Mouse (Mus musculus) CH12.LX (cell line): ENCODE data around the gene Togaram2. TPM values are rescaled to one million over a fixed set of nuclear protein-coding genes. Genes with fewer than 3 reads are reported as not detected.

ENCODE experiments used
- DNase-seq: peaks from one replicate; pipeline ENCODE4 v3.0.0-alpha.2; 2013; ENCODE audit errors: extremely low read depth
- H3K27ac ChIP-seq: 2 replicates; pipeline ENCODE4 v1.5.1; 2012; ENCODE audit warnings: low read depth, mild to moderate bottlenecking, control low read depth, moderate library complexity; ENCODE audit not compliant: insufficient read depth
- H3K27me3 ChIP-seq: replicated peaks from 2 replicates; pipeline ENCODE3; 2012; ENCODE audit warnings: inconsistent platforms
- H3K36me3 ChIP-seq, 2 experiments: replicated peaks in 1 of 2; 2 replicates each; pipeline versions ENCODE3 to v1.6.1; 2012; ENCODE audit warnings: inconsistent platforms in 1 of 2, low read length in 1 of 2, mild to moderate bottlenecking in 1 of 2, mixed read lengths in 1 of 2, moderate library complexity in 1 of 2; ENCODE audit not compliant: control insufficient read depth in 1 of 2, insufficient read depth in 1 of 2
- H3K4me1 ChIP-seq, 2 experiments: 2 replicates each; pipeline ENCODE4 v1.6.1; 2012; ENCODE audit warnings: inconsistent platforms in 1 of 2, moderate library complexity in 1 of 2; ENCODE audit not compliant: insufficient read depth in 2 of 2, control insufficient read depth in 1 of 2
- H3K4me2 ChIP-seq: 2 replicates; pipeline ENCODE4 v1.6.1; 2012; ENCODE audit warnings: low read depth, mild to moderate bottlenecking, control low read depth; ENCODE audit not compliant: poor library complexity, insufficient read depth, severe bottlenecking
- H3K4me3 ChIP-seq, 3 experiments: fragments of 150-350 bp in 1 of 3; sonication (generic) in 1 of 3; replicated peaks in 1 of 3; 2 replicates each; pipeline versions ENCODE3 to v1.5.1; 2011 to 2012; ENCODE audit warnings: low read depth in 2 of 3, low read length in 2 of 3, mild to moderate bottlenecking in 2 of 3, moderate library complexity in 2 of 3, control low read depth in 1 of 3, improper control_type of control experiment in 1 of 3, inconsistent platforms in 1 of 3, mixed read lengths in 1 of 3; ENCODE audit not compliant: poor library complexity in 1 of 3
- H3K79me2 ChIP-seq: replicated peaks from 2 replicates; pipeline ENCODE4 v1.6.1; 2012; ENCODE audit warnings: mild to moderate bottlenecking, moderate library complexity; ENCODE audit not compliant: control insufficient read depth, poor library complexity, insufficient read depth, severe bottlenecking; ENCODE audit errors: extremely low read depth
- H3K9ac ChIP-seq: 2 replicates; pipeline ENCODE4 v1.6.1; 2012; ENCODE audit warnings: low read depth, mild to moderate bottlenecking, control low read depth, moderate library complexity; ENCODE audit not compliant: insufficient read depth
- H3K9me3 ChIP-seq: replicated peaks from 2 replicates; pipeline ENCODE3; 2012; ENCODE audit warnings: low read length, inconsistent platforms, mixed read lengths
- BHLHE40 ChIP-seq: IDR thresholded peaks from 2 replicates; pipeline ENCODE4 v1.6.1; 2011; ENCODE audit warnings: mild to moderate bottlenecking, low read depth, low read length, improper control_type of control experiment
- CTCF ChIP-seq, 2 experiments: IDR thresholded peaks in 1 of 2; conservative IDR thresholded peaks in 1 of 2; 2 replicates each; pipeline ENCODE4 v1.5.1; 2011 to 2012; ENCODE audit warnings: low read depth in 2 of 2, low read length in 2 of 2, improper control_type of control experiment in 1 of 2, inconsistent platforms in 1 of 2, mild to moderate bottlenecking in 1 of 2, moderate library complexity in 1 of 2
- E2F4 ChIP-seq: IDR thresholded peaks from 2 replicates; pipeline ENCODE4 v1.6.1; 2011; ENCODE audit warnings: low read depth, low read length, improper control_type of control experiment; ENCODE audit not compliant: insufficient replicate concordance
- ELF1 ChIP-seq: IDR thresholded peaks from 2 replicates; pipeline ENCODE4 v1.6.1; 2014; ENCODE audit warnings: low read depth, mild to moderate bottlenecking, inconsistent platforms, low read length, improper control_type of control experiment
- EP300 ChIP-seq: IDR thresholded peaks from 2 replicates; pipeline ENCODE4 v1.6.1; 2011; ENCODE audit warnings: low read length, improper control_type of control experiment
- IRF4 ChIP-seq: IDR thresholded peaks from 2 replicates; pipeline ENCODE4 v1.6.1; 2014; ENCODE audit warnings: low read depth, mild to moderate bottlenecking, inconsistent platforms, low read length, improper control_type of control experiment
- JUND ChIP-seq: conservative IDR thresholded peaks from 2 replicates; pipeline ENCODE4 v1.6.1; 2011; ENCODE audit warnings: low read depth, low read length, improper control_type of control experiment
- MAFK ChIP-seq: IDR thresholded peaks from 2 replicates; pipeline ENCODE4 v1.6.1; 2011; ENCODE audit warnings: low read length, improper control_type of control experiment; ENCODE audit not compliant: insufficient replicate concordance
- MAX ChIP-seq: IDR thresholded peaks from 2 replicates; pipeline ENCODE4 v1.6.1; 2011; ENCODE audit warnings: low read length, improper control_type of control experiment
- MAZ ChIP-seq: IDR thresholded peaks from 2 replicates; pipeline ENCODE4 v1.6.1; 2012; ENCODE audit warnings: low read depth, mild to moderate bottlenecking, inconsistent platforms, low read length, improper control_type of control experiment, moderate library complexity
- MEF2A ChIP-seq: IDR thresholded peaks from 2 replicates; pipeline ENCODE4 v1.6.1; 2014; ENCODE audit warnings: low read depth, mild to moderate bottlenecking, inconsistent platforms, low read length, improper control_type of control experiment, borderline replicate concordance
- MYC ChIP-seq: IDR thresholded peaks from 2 replicates; pipeline ENCODE4 v1.6.1; 2011; ENCODE audit warnings: low read depth, mild to moderate bottlenecking, improper control_type of control experiment, low read length
- PAX5 ChIP-seq: IDR thresholded peaks from 2 replicates; pipeline ENCODE4 v1.6.1; 2012; ENCODE audit warnings: low read length, inconsistent platforms, mixed read lengths
- POLR2AphosphoS2 ChIP-seq: IDR thresholded peaks from 2 replicates; pipeline ENCODE4 v1.6.1; 2011; ENCODE audit warnings: low read depth, low read length, improper control_type of control experiment
- RAD21 ChIP-seq: IDR thresholded peaks from 2 replicates; pipeline ENCODE4 v1.6.1; 2011; ENCODE audit warnings: low read depth, mild to moderate bottlenecking, low read length, improper control_type of control experiment, moderate library complexity
- RCOR1 ChIP-seq: conservative IDR thresholded peaks from 2 replicates; pipeline ENCODE4 v1.6.1; 2012; ENCODE audit warnings: low read depth, mild to moderate bottlenecking, inconsistent platforms, low read length, improper control_type of control experiment
- TBP ChIP-seq: conservative IDR thresholded peaks from 2 replicates; pipeline ENCODE4 v1.6.1; 2011; ENCODE audit warnings: low read depth, low read length, improper control_type of control experiment
- TCF12 ChIP-seq: IDR thresholded peaks from 2 replicates; pipeline ENCODE4 v1.6.1; 2014; ENCODE audit warnings: low read depth, mild to moderate bottlenecking, inconsistent platforms, low read length, improper control_type of control experiment
- UBTF ChIP-seq: IDR thresholded peaks from 2 replicates; pipeline ENCODE4 v1.6.1; 2012; ENCODE audit warnings: low read depth, mild to moderate bottlenecking, inconsistent platforms, low read length, improper control_type of control experiment, moderate library complexity
- USF1 ChIP-seq: IDR thresholded peaks from 2 replicates; pipeline ENCODE4 v1.6.1; 2014; ENCODE audit warnings: low read depth, mild to moderate bottlenecking, inconsistent platforms, low read length, improper control_type of control experiment
- USF2 ChIP-seq: conservative IDR thresholded peaks from 2 replicates; pipeline ENCODE4 v1.6.1; 2011; ENCODE audit warnings: low read depth, low read length, improper control_type of control experiment
- ZMIZ1 ChIP-seq: IDR thresholded peaks from 2 replicates; pipeline ENCODE4 v1.6.1; 2012; ENCODE audit warnings: low read depth, mild to moderate bottlenecking, inconsistent platforms, low read length, improper control_type of control experiment
- dilution Hi-C: fragments of 300-500 bp; cut with MboI; formaldehyde crosslinking; loops from 2 replicates; pipeline ENCODE4 v1.14.3; 2020; ENCODE audit warnings: low sequenced_read_pairs; ENCODE audit not compliant: extremely low pct_unique_long_range_greater_than_20kb, extremely low pct_ligation_motif_present
- in situ Hi-C: fragments of 300-500 bp; cut with MboI; formaldehyde crosslinking; loops from 3 replicates; pipeline ENCODE4 v1.14.3; 2019; ENCODE audit warnings: low sequenced_read_pairs, low pct_ligation_motif_present, low pct_unique_long_range_greater_than_20kb, mixed read lengths
- polyA plus RNA-seq: library from polyadenylated mRNA; unstranded; fragments of >175 nt; gene quantifications from 2 replicates; pipeline ENCODE4 v1.2.1, GENCODE M21; 2012; ENCODE audit warnings: low read depth; ENCODE audit not compliant: insufficient read length
- total RNA-seq, 2 experiments: library from RNA; depleted of rRNA; stranded (reverse); fragments of 300-350 nt in 1 of 2; fragments of >200 nt in 1 of 2; gene quantifications; 2 replicates each; pipeline ENCODE4 v1.2.3; 2012 to 2014

Togaram2 gene
- total and polyA plus RNA-seq, 3 experiments: 0.76 to 19.6 (median 2.6) TPM

GRCm38 (mm10) chr17:71736442-71736841 lies 63.4 kb downstream of the Togaram2 start:
- Histone ChIP-seq H3K9ac (no peak overlapping the region), H3K79me2 (no peaks in the 10 kb centered on the region), H3K9me3 (peaks cover 3% of the 10 kb centered on the region), H3K36me3 (no peaks in the 10 kb centered on the region), H3K4me3 (no peak overlapping the region), H3K27ac (no peak overlapping the region), H3K27me3 (no peaks in the 10 kb centered on the region), H3K4me1 (no peaks in the 10 kb centered on the region; a peak in 1 of 4 replicates), H3K4me2 (no peak overlapping the region)
- no peak for TF ChIP-seq JUND
- no peak for TF ChIP-seq RAD21
- no peak for TF ChIP-seq ELF1
- TF ChIP-seq MYC: no peak
- TF ChIP-seq EP300: no peak
- no peak for TF ChIP-seq E2F4
- no peak for TF ChIP-seq MAFK
- no peak for TF ChIP-seq MEF2A
- no peak for TF ChIP-seq CTCF (conservative IDR thresholded peaks at IDR 0.05 in 1 of 2, IDR thresholded peaks at IDR 0.05 in 1 of 2; ENCODE audit: low read depth in 2 of 2, low read length in 2 of 2)
- TF ChIP-seq IRF4: no peak
- no peak for TF ChIP-seq BHLHE40
- dilution Hi-C loops: no loop called here
- DNase-seq: no peak
- in situ Hi-C loops: no loop called here

GRCm38 (mm10) chr17:71742156-71742555 lies 69.1 kb downstream of the Togaram2 start:
- in situ Hi-C loops: no loop called here

GRCm38 (mm10) chr17:71742935-71743334 lies 69.9 kb downstream of the Togaram2 start:
- Histone ChIP-seq H3K4me3 (no peak overlapping the region), H3K4me1 (peaks cover 4 to 5% of the 10 kb centered on the region in 2 experiments; a peak in 3 of 4 replicates), H3K9ac (no peak overlapping the region), H3K36me3 (no peaks in the 10 kb centered on the region), H3K4me2 (no peak overlapping the region), H3K79me2 (no peaks in the 10 kb centered on the region), H3K27me3 (no peaks in the 10 kb centered on the region), H3K9me3 (no peaks in the 10 kb centered on the region), H3K27ac (no peak overlapping the region)
- TF ChIP-seq RCOR1 (no peak), UBTF (no peak), MAX (no peak), PAX5 (no peak), USF2 (no peak), ELF1 (no peak), POLR2AphosphoS2 (no peak), MAZ (no peak)
- no peak for DNase-seq
- in situ Hi-C loops (no loop called here), dilution Hi-C loops (no loop called here)

More at GRCm38 (mm10) chr17:71742156-71742555, 69.1 kb downstream of the Togaram2 start:
- no peak overlapping the region for H3K9ac ChIP-seq
- no peak for TF ChIP-seq RCOR1
- no peak for TF ChIP-seq USF2
- TF ChIP-seq TCF12: no peak
- TF ChIP-seq IRF4: no peak
- no peak for TF ChIP-seq RAD21
- TF ChIP-seq ZMIZ1: no peak
- TF ChIP-seq USF1: no peak
- no peak for TF ChIP-seq MAX
- no peak for TF ChIP-seq MEF2A
- TF ChIP-seq TBP: no peak
- peaks cover 4 to 5% of the 10 kb centered on the region in 2 experiments; a peak in 3 of 4 replicates for H3K4me1 ChIP-seq
- no peaks in the 10 kb centered on the region for H3K27me3 ChIP-seq
- no peaks in the 10 kb centered on the region for H3K36me3 ChIP-seq
- no peak for DNase-seq
- no peaks in the 10 kb centered on the region for H3K9me3 ChIP-seq
- no peak overlapping the region for H3K27ac ChIP-seq
- H3K79me2 ChIP-seq: no peaks in the 10 kb centered on the region
- no peak overlapping the region for H3K4me2 ChIP-seq
- dilution Hi-C loops: no loop called here
- no peak overlapping the region for H3K4me3 ChIP-seq
